Mouse (Mus musculus) E14TG2a.4 (cell line): ENCODE data around the gene Gm10382.

Source experiments
- CTCF ChIP-seq: conservative IDR thresholded peaks from 2 replicates; pipeline ENCODE4 v1.5.1; 2014; ENCODE audit warnings: low read length
- NANOG ChIP-seq: IDR thresholded peaks from 2 replicates; pipeline ENCODE4 v1.6.1; 2014; ENCODE audit warnings: borderline replicate concordance, low read length, mixed read lengths
- POU5F1 ChIP-seq: IDR thresholded peaks from 2 replicates; pipeline ENCODE4 v1.6.1; 2014; ENCODE audit warnings: low read length, borderline replicate concordance

DNA sequence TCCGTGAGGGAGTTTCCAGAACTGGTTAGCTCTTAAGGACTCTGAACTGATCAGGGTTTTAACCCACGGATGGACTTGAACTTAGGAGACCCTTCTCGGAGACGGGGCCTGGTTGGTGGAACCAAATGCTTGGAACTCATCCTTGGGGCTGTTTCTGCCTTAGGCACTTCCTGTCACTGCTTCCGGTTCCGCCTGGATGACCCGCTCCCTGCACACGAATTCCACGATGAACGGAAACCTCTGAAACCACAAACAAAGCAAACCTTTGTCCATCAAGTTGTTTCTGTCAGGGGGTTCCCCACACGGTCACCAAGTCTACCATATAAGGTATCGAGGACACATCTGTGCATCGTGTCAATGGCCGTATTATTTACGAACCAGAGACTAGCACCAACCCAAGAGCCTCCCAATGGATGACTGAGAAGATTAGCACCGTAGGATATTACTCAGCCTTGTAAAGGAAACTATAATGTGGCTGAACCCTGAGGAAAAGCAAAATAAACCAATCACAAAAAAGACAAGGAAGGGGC is 28.1 kb upstream of the Gm10382 start:
- no peak for TF ChIP-seq CTCF
- no peak for TF ChIP-seq POU5F1
- TF ChIP-seq NANOG = no peak
